Mouse (Mus musculus): Measurements from ENCODE around the gene Sh3tc1. TPM values are rescaled to one million over a fixed set of nuclear protein-coding genes. Genes with fewer than 3 reads are reported as not detected.

The Sh3tc1 gene
- total RNA-seq, 2 experiments from 2014 or later: 2.5 TPM

DNA sequence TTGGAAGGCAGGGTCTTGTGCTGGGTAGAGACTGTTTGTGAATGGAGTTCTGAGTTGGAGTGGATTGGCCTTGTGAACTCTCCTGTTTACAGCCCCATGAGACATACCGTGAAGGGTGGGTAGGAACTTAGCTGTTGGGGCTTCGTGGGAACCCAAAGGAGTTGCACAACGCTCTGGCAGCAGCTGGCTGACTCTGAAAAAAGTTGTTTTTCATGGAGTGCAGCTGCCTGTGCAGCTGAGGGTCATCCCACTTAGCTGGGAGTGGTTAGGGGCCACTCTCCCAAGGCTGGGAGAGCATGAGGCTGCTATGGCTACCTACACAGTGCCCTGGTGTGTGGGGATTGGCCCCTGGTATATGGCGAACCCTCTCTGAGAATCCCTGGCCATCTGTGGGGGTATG is 92.2 kb downstream of the Sh3tc1 start:
- DNase-seq (ENCODE audit: low spot score in 2 of 2): no peak

Other genes with a start within 250 kb of the Sh3tc1 start
- gene Cpz, start 214.3 kb downstream of the Sh3tc1 start, total RNA-seq (2021): 1 to 10 TPM; 1.3 to 1.6 TPM
- gene Trmt44, start 164.9 kb downstream of the Sh3tc1 start, total RNA-seq (2021): 1 to 10 TPM; 8.3 to 9.5 TPM
- 10 to 100 TPM; 26.8 to 31.6 TPM for gene Acox3, start 156.9 kb downstream of the Sh3tc1 start, total RNA-seq (2021)
- gene Htra3, start 60.2 kb downstream of the Sh3tc1 start, total RNA-seq (2021): 10 to 100 TPM; 15.4 to 18.2 TPM
- 10 to 100 TPM; 66.2 to 73.0 TPM for gene Ablim2, start 17.9 kb upstream of the Sh3tc1 start, total RNA-seq (2021)
- 100 to 1,000 TPM; 100 to 113 TPM for gene Afap1, start 153.3 kb upstream of the Sh3tc1 start, total RNA-seq (2021)